Mouse (Mus musculus): Measurements from ENCODE around the gene Med24. TPM values are rescaled to one million over a fixed set of nuclear protein-coding genes. Genes with fewer than 3 reads are reported as not detected.
"Not testable (repeated sequence)": the region's sequence is repeated elsewhere in the genome, so short reads cannot be mapped to it uniquely, and the experiment has no call there.

Med24 gene
- total RNA-seq, 2 experiments from 2014 or later, result 49.5 to 49.8 TPM

- intact Hi-C loops (cut with DNase I), result no loop called here
- no peak for DNase-seq
Observed at GRCm38 (mm10) chr11:98668984-98669383, 60.3 kb downstream of the Med24 start.

- no peak for DNase-seq
- intact Hi-C loops (cut with DNase I), result no loop called here
Observed at GRCm38 (mm10) chr11:98664091-98664490, 65.1 kb downstream of the Med24 start, which contains the start of gene Gsdma. Gsdma (plus strand) TSS chr11:98664351.

- DNase-seq, result peak; percentile 16 to 35
- intact Hi-C loops (cut with DNase I), result no loop called here
Observed at GRCm38 (mm10) chr11:98660517-98660916, 68.7 kb downstream of the Med24 start.

GRCm38 (mm10) chr11:98655076-98655475 is 74.2 kb downstream of the Med24 start:
- intact Hi-C loops (cut with DNase I), result not testable (repeated sequence)
- peak; percentile 31 to 52 for DNase-seq

Other genes starting within 250 kb of the Med24 start
- gene Ikzf3, start 183.4 kb downstream of the Med24 start, total RNA-seq (2021), result 1 to 10 TPM in 1 of 2 experiments, under 1 TPM in 1; 0.81 to 5.4 TPM
- gene Zpbp2, start 178.3 kb downstream of the Med24 start, total RNA-seq (2021), result not detected
- gene Ormdl3, start 142.1 kb downstream of the Med24 start, total RNA-seq (2021), result 10 to 100 TPM; 35.0 to 37.1 TPM
- not detected for gene Lrrc3c, start 131.1 kb downstream of the Med24 start, total RNA-seq (2021)
- 10 to 100 TPM in 1 of 2 experiments, 1 to 10 TPM in 1; 8.8 to 12.9 TPM for gene Gm12355, start 103.8 kb downstream of the Med24 start, total RNA-seq (2021)
- gene Gsdma3, start 103.1 kb downstream of the Med24 start, total RNA-seq (2021), result 1 to 10 TPM; 4.4 to 4.5 TPM
- under 1 TPM; 0.22 to 0.50 TPM for gene Gsdma2, start 82.7 kb downstream of the Med24 start, total RNA-seq (2021)
- gene Gsdma, start 65.1 kb downstream of the Med24 start, total RNA-seq (2021), result not detected
- 100 to 1,000 TPM; 110 TPM for gene Psmd3, start 46.9 kb downstream of the Med24 start, total RNA-seq (2021)
- not detected for gene Csf3, start 28.2 kb downstream of the Med24 start, total RNA-seq (2021)
- 100 to 1,000 TPM; 123 to 130 TPM for gene Thra, start 11.2 kb upstream of the Med24 start, total RNA-seq (2021)
- gene Nr1d1, start 45.9 kb upstream of the Med24 start, total RNA-seq (2021), result 10 to 100 TPM; 20.7 to 31.5 TPM
- gene Msl1, start 66.1 kb upstream of the Med24 start, total RNA-seq (2021), result 10 to 100 TPM; 71.2 to 71.8 TPM
- 10 to 100 TPM; 23.6 to 25.0 TPM for gene Casc3, start 75.5 kb upstream of the Med24 start, total RNA-seq (2021)
- 1 to 10 TPM in 1 of 2 experiments, under 1 TPM in 1; 0.61 to 1.0 TPM for gene Rapgefl1, start 107.3 kb upstream of the Med24 start, total RNA-seq (2021)
- gene Wipf2, start 134.2 kb upstream of the Med24 start, total RNA-seq (2021), result 10 to 100 TPM in 1 of 2 experiments, 1 to 10 TPM in 1; 8.2 to 10.6 TPM
- gene Cdc6, start 178.4 kb upstream of the Med24 start, total RNA-seq (2021), result 1 to 10 TPM in 1 of 2 experiments, under 1 TPM in 1; 0.72 to 2.2 TPM
- gene Rara, start 198.4 kb upstream of the Med24 start, total RNA-seq (2021), result 10 to 100 TPM; 17.9 to 21.6 TPM